Mouse (Mus musculus): ENCODE data around the gene Sbk2. TPM values are rescaled to one million over a fixed set of nuclear protein-coding genes. Genes with fewer than 3 reads are reported as not detected.

Sbk2 gene
- polyA plus RNA-seq, 1 experiment from 2014 or later = 1.2 TPM

DNA sequence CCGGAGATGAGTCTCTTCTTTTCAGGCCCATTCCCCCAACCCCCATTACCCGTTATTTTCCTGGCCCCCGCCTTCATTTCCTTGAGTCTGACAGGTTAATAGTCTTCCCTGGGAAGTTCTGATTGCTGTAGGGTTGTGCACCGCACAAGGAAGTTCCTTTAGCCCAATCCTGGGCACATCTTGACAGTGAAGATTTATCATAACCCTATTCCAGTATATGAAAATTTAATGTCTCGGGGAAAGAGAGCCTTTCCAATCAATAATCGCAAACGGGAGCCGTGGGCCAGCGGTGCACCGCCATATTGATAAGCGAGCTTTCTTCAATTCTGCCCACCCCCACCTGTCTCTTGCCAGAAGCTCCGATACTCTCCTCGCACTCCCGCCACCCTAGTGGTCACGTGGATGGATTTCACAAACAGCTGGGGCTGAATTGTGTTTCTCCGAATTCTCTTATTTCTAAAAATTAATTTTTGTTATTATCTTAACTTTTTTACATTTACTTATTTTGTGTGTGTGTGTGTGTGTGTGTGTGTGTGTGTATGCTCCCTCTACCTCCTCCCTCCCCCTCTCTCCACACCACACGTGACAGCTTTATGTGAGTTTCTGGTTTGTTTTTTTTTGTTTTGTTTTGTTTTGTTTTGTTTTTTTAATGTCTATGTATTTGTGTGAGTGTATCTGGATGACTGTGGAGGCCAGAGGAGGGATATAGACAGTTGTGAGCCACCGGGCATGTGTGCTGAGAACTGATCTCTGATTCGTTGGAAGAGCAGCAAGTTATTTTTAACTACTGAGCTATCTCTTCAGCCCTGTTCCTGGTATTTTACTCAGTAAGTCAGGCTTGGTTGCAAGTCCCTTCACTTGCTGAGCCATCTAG lies 64.3 kb downstream of the Sbk2 start:
- no peak overlapping the region for H3K27ac ChIP-seq
- H3K4me2 ChIP-seq = peak overlapping the region; percentile 48
- no peaks in the 10 kb centered on the region for H3K36me3 ChIP-seq
- H3K9me3 ChIP-seq = peaks cover 3% of the 10 kb centered on the region; the same call in 1 of the 2 replicates
- 5% methylated on average over 19 of the region's 19 CpGs for WGBS
- H3K4me3 ChIP-seq = peak overlapping the region; percentile 10; the same call in 1 of the 2 replicates
- H3K4me1 ChIP-seq = 0 out of 2 replicates have a peak, but pooled peaks cover 4% of the 10 kb centered on the region
- no peak overlapping the region for H3K9ac ChIP-seq
- no peak for ATAC-seq (ENCODE audit: borderline replicate concordance, extremely low read depth, low FRiP score, low TSS enrichment)
- H3K27me3 ChIP-seq = peaks cover 6% of the 10 kb centered on the region; the same call in 1 of the 2 replicates

GRCm38 (mm10) chr7:4898851-4899648 lies 65.2 kb downstream of the Sbk2 start:
- 17% methylated on average over 16 of the region's 18 CpGs for WGBS
- Histone ChIP-seq H3K4me3 (peak overlapping the region; percentile 10; the same call in 1 of the 2 replicates), H3K27ac (no peak overlapping the region), H3K36me3 (no peaks in the 10 kb centered on the region), H3K4me2 (peak overlapping the region; percentile 48), H3K4me1 (0 out of 2 replicates have a peak, but pooled peaks cover 4% of the 10 kb centered on the region), H3K27me3 (peaks cover 6% of the 10 kb centered on the region; the same call in 1 of the 2 replicates), H3K9ac (no peak overlapping the region), H3K9me3 (peaks cover 3% of the 10 kb centered on the region; the same call in 1 of the 2 replicates)
- ATAC-seq (ENCODE audit: borderline replicate concordance, extremely low read depth, low FRiP score, low TSS enrichment) = 0 out of 2 replicates have a peak, but pooled peaks have one; percentile 32

- no peak for ATAC-seq (ENCODE audit: borderline replicate concordance, extremely low read depth, low FRiP score, low TSS enrichment)
- WGBS = 33% methylated on average over 11 of the region's 11 CpGs
- Histone ChIP-seq H3K4me3 (no peak overlapping the region), H3K36me3 (no peaks in the 10 kb centered on the region), H3K9me3 (no peaks in the 10 kb centered on the region), H3K9ac (no peak overlapping the region), H3K27ac (no peak overlapping the region), H3K27me3 (peaks cover 6% of the 10 kb centered on the region; the same call in 1 of the 2 replicates), H3K4me2 (no peak overlapping the region), H3K4me1 (0 out of 2 replicates have a peak, but pooled peaks cover 4% of the 10 kb centered on the region)
Measured at GRCm38 (mm10) chr7:4895186-4895585, 69.0 kb downstream of the Sbk2 start.

Other genes starting within 250 kb of the Sbk2 start
- 0.07 and 0.10 TPM in 2 replicates for gene Tmem150b, start 239.2 kb downstream of the Sbk2 start, polyA plus RNA-seq (2015; fragmentation: Nextera tagmentation; extraction: Ambion mirVana)
- gene Kmt5c, start 224.3 kb downstream of the Sbk2 start, polyA plus RNA-seq (2015; fragmentation: Nextera tagmentation; extraction: Ambion mirVana) = 53.9 and 60.3 TPM in 2 replicates
- 62.9 and 64.1 TPM in 2 replicates for gene Cox6b2, start 211.3 kb downstream of the Sbk2 start, polyA plus RNA-seq (2015; fragmentation: Nextera tagmentation; extraction: Ambion mirVana)
- gene Fam71e2, start 193.1 kb downstream of the Sbk2 start, polyA plus RNA-seq (2015; fragmentation: Nextera tagmentation; extraction: Ambion mirVana) = not detected in 2 replicates
- 0.19 and 0.26 TPM in 2 replicates for gene Il11, start 181.5 kb downstream of the Sbk2 start, polyA plus RNA-seq (2015; fragmentation: Nextera tagmentation; extraction: Ambion mirVana)
- 0.57 and 0.76 TPM in 2 replicates for gene Tmem190, start 181.5 kb downstream of the Sbk2 start, polyA plus RNA-seq (2015; fragmentation: Nextera tagmentation; extraction: Ambion mirVana)
- gene Tmem238, start 174.8 kb downstream of the Sbk2 start, polyA plus RNA-seq (2015; fragmentation: Nextera tagmentation; extraction: Ambion mirVana) = 20.8 and 21.4 TPM in 2 replicates
- gene Rpl28, start 171.5 kb downstream of the Sbk2 start, polyA plus RNA-seq (2015; fragmentation: Nextera tagmentation; extraction: Ambion mirVana) = 314 and 334 TPM in 2 replicates
- 409 and 411 TPM in 2 replicates for gene Ube2s, start 151.8 kb downstream of the Sbk2 start, polyA plus RNA-seq (2015; fragmentation: Nextera tagmentation; extraction: Ambion mirVana)
- 0.94 and 1.3 TPM in 2 replicates for gene Shisa7, start 119.7 kb downstream of the Sbk2 start, polyA plus RNA-seq (2015; fragmentation: Nextera tagmentation; extraction: Ambion mirVana)
- 10.6 and 12.3 TPM in 2 replicates for gene Isoc2b, start 94.1 kb downstream of the Sbk2 start, polyA plus RNA-seq (2015; fragmentation: Nextera tagmentation; extraction: Ambion mirVana)
- gene Isoc2a, start 87.3 kb downstream of the Sbk2 start, polyA plus RNA-seq (2015; fragmentation: Nextera tagmentation; extraction: Ambion mirVana) = 0.63 and 0.81 TPM in 2 replicates
- 0.16 TPM in 1 of 2 replicates, not detected in the other for gene Gm36210, start 57.9 kb downstream of the Sbk2 start, polyA plus RNA-seq (2015; fragmentation: Nextera tagmentation; extraction: Ambion mirVana)
- 3.2 and 3.4 TPM in 2 replicates for gene Zfp628, start 49.2 kb downstream of the Sbk2 start, polyA plus RNA-seq (2015; fragmentation: Nextera tagmentation; extraction: Ambion mirVana)
- gene Nat14, start 42.4 kb downstream of the Sbk2 start, polyA plus RNA-seq (2015; fragmentation: Nextera tagmentation; extraction: Ambion mirVana) = 2.8 and 3.7 TPM in 2 replicates
- gene Ssc5d, start 38.6 kb downstream of the Sbk2 start, polyA plus RNA-seq (2015; fragmentation: Nextera tagmentation; extraction: Ambion mirVana) = 1.6 and 2.2 TPM in 2 replicates
- 0.52 and 0.77 TPM in 2 replicates for gene Sbk3, start 6.8 kb upstream of the Sbk2 start, polyA plus RNA-seq (2015; fragmentation: Nextera tagmentation; extraction: Ambion mirVana)
- gene Zfp579, start 31.8 kb upstream of the Sbk2 start, polyA plus RNA-seq (2015; fragmentation: Nextera tagmentation; extraction: Ambion mirVana) = 31.5 and 32.0 TPM in 2 replicates
- 15.8 TPM in 2 replicates for gene Zfp524, start 50.0 kb upstream of the Sbk2 start, polyA plus RNA-seq (2015; fragmentation: Nextera tagmentation; extraction: Ambion mirVana)
- 45.5 and 47.3 TPM in 2 replicates for gene Fiz1, start 50.3 kb upstream of the Sbk2 start, polyA plus RNA-seq (2015; fragmentation: Nextera tagmentation; extraction: Ambion mirVana)
- 1.2 TPM in 1 of 2 replicates, not detected in the other for gene Gm44973, start 51.1 kb upstream of the Sbk2 start, polyA plus RNA-seq (2015; fragmentation: Nextera tagmentation; extraction: Ambion mirVana)
- gene Zfp865, start 56.0 kb upstream of the Sbk2 start, polyA plus RNA-seq (2015; fragmentation: Nextera tagmentation; extraction: Ambion mirVana) = 6.4 and 6.7 TPM in 2 replicates
- gene Ccdc106, start 56.1 kb upstream of the Sbk2 start, polyA plus RNA-seq (2015; fragmentation: Nextera tagmentation; extraction: Ambion mirVana) = 7.0 and 7.6 TPM in 2 replicates
- gene 4632433K11Rik, start 69.7 kb upstream of the Sbk2 start, polyA plus RNA-seq (2015; fragmentation: Nextera tagmentation; extraction: Ambion mirVana) = not detected in 2 replicates
- gene Zfp784, start 74.0 kb upstream of the Sbk2 start, polyA plus RNA-seq (2015; fragmentation: Nextera tagmentation; extraction: Ambion mirVana) = 4.9 and 5.0 TPM in 2 replicates
- 29.2 and 30.0 TPM in 2 replicates for gene Zfp580, start 87.1 kb upstream of the Sbk2 start, polyA plus RNA-seq (2015; fragmentation: Nextera tagmentation; extraction: Ambion mirVana)
- 147 and 150 TPM in 2 replicates for gene U2af2, start 97.7 kb upstream of the Sbk2 start, polyA plus RNA-seq (2015; fragmentation: Nextera tagmentation; extraction: Ambion mirVana)
- gene Epn1, start 115.8 kb upstream of the Sbk2 start, polyA plus RNA-seq (2015; fragmentation: Nextera tagmentation; extraction: Ambion mirVana) = 55.1 and 60.5 TPM in 2 replicates
- not detected in 2 replicates for gene Rfpl4, start 152.5 kb upstream of the Sbk2 start, polyA plus RNA-seq (2015; fragmentation: Nextera tagmentation; extraction: Ambion mirVana)
- gene Rasl2-9, start 161.5 kb upstream of the Sbk2 start, polyA plus RNA-seq (2015; fragmentation: Nextera tagmentation; extraction: Ambion mirVana) = 0.47 and 0.64 TPM in 2 replicates
- gene Vmn1r55, start 185.3 kb upstream of the Sbk2 start, polyA plus RNA-seq (2015; fragmentation: Nextera tagmentation; extraction: Ambion mirVana) = not detected in 2 replicates
- not detected in 2 replicates for gene Vmn1r56, start 232.3 kb upstream of the Sbk2 start, polyA plus RNA-seq (2015; fragmentation: Nextera tagmentation; extraction: Ambion mirVana)

Data from lung, embryonic 15.5 days (tissue).